Mouse (Mus musculus) MEL (cell line): ENCODE measurements around the gene Lrp6.

ENCODE experiments used
- CHD1 ChIP-seq: IDR thresholded peaks from 2 replicates; pipeline ENCODE4 v1.6.1; 2012; ENCODE audit warnings: low read depth, mild to moderate bottlenecking, inconsistent platforms, low read length, improper control_type of control experiment
- CTCF ChIP-seq, 3 experiments: IDR thresholded peaks in 2 of 3; conservative IDR thresholded peaks in 1 of 3; 2 replicates each; pipeline ENCODE4 v1.5.1; 2011 to 2012; ENCODE audit warnings: low read length in 3 of 3, low read depth in 2 of 3, mild to moderate bottlenecking in 2 of 3, improper control_type of control experiment in 1 of 3, inconsistent platforms in 1 of 3, mixed read lengths in 1 of 3, moderate library complexity in 1 of 3; ENCODE audit not compliant: control insufficient read depth in 1 of 3, insufficient read depth in 1 of 3, poor library complexity in 1 of 3, severe bottlenecking in 1 of 3
- ELF1 ChIP-seq: IDR thresholded peaks from 2 replicates; pipeline ENCODE4 v1.6.1; 2014; ENCODE audit warnings: low read depth, mild to moderate bottlenecking, inconsistent platforms, low read length, improper control_type of control experiment, moderate library complexity
- EP300 ChIP-seq, 2 experiments: IDR thresholded peaks; 2 replicates each; pipeline ENCODE4 v1.6.1; 2011; ENCODE audit warnings: improper control_type of control experiment in 2 of 2, low read length in 2 of 2, low read depth in 1 of 2, mild to moderate bottlenecking in 1 of 2
- JUND ChIP-seq: IDR thresholded peaks from 2 replicates; pipeline ENCODE4 v1.6.1; 2011; ENCODE audit warnings: low read depth, mild to moderate bottlenecking, improper control_type of control experiment, low read length
- KAT2A ChIP-seq: conservative IDR thresholded peaks from 2 replicates; pipeline ENCODE4 v1.6.1; 2012; ENCODE audit warnings: low read depth, low read length, improper control_type of control experiment, inconsistent platforms
- MYB ChIP-seq: IDR thresholded peaks from 2 replicates; pipeline ENCODE4 v1.6.1; 2011; ENCODE audit warnings: mild to moderate bottlenecking, low read depth, low read length, improper control_type of control experiment
- NRF1 ChIP-seq: IDR thresholded peaks from 2 replicates; pipeline ENCODE4 v1.6.1; 2014; ENCODE audit warnings: low read depth, mild to moderate bottlenecking, inconsistent platforms, low read length, improper control_type of control experiment, moderate library complexity; ENCODE audit not compliant: poor library complexity, insufficient read depth, severe bottlenecking
- POLR2A ChIP-seq, 2 experiments: IDR thresholded peaks; 2 replicates each; pipeline ENCODE4 v1.6.1; 2011 to 2012; ENCODE audit warnings: low read length in 2 of 2, mild to moderate bottlenecking in 2 of 2, control low read depth in 1 of 2, improper control_type of control experiment in 1 of 2, low read depth in 1 of 2, moderate library complexity in 1 of 2; ENCODE audit not compliant: control insufficient read depth in 1 of 2, insufficient read depth in 1 of 2, poor library complexity in 1 of 2
- POLR2AphosphoS2 ChIP-seq: IDR thresholded peaks from 2 replicates; pipeline ENCODE4 v1.6.1; 2011; ENCODE audit warnings: low read length, improper control_type of control experiment
- TCF12 ChIP-seq: IDR thresholded peaks from 2 replicates; pipeline ENCODE4 v1.6.1; 2014; ENCODE audit warnings: low read depth, mild to moderate bottlenecking, inconsistent platforms, low read length, improper control_type of control experiment, moderate library complexity
- USF2 ChIP-seq, 2 experiments: IDR thresholded peaks; 2 replicates each; pipeline ENCODE4 v1.6.1; 2011 to 2012; ENCODE audit warnings: improper control_type of control experiment in 2 of 2, low read length in 2 of 2, borderline replicate concordance in 1 of 2, inconsistent platforms in 1 of 2, low read depth in 1 of 2, mild to moderate bottlenecking in 1 of 2; ENCODE audit not compliant: insufficient read depth in 1 of 2
- ZKSCAN1 ChIP-seq: IDR thresholded peaks from 2 replicates; pipeline ENCODE4 v1.6.1; 2012; ENCODE audit warnings: low read depth, mild to moderate bottlenecking, inconsistent platforms, low read length, improper control_type of control experiment, moderate library complexity

GRCm38 (mm10) chr6:134510280-134510679 lies 56.5 kb downstream of the Lrp6 start:
- no peak for TF ChIP-seq CTCF (IDR thresholded peaks at IDR 0.05 in 2 of 3, conservative IDR thresholded peaks at IDR 0.05 in 1 of 3; ENCODE audit: control insufficient read depth in 1 of 3, insufficient read depth in 1 of 3, low read depth in 2 of 3, low read length in 3 of 3, poor library complexity in 1 of 3, severe bottlenecking in 1 of 3)
- no peak for TF ChIP-seq POLR2A (IDR thresholded peaks at IDR 0.05; ENCODE audit: control insufficient read depth in 1 of 2, insufficient read depth in 1 of 2, low read depth in 1 of 2, low read length in 2 of 2, poor library complexity in 1 of 2)
- no peak for TF ChIP-seq EP300 (IDR thresholded peaks at IDR 0.05; ENCODE audit: low read depth in 1 of 2, low read length in 2 of 2)
- TF ChIP-seq NRF1: no peak
- no peak for TF ChIP-seq ELF1
- no peak for TF ChIP-seq USF2 (IDR thresholded peaks at IDR 0.05; ENCODE audit: borderline replicate concordance in 1 of 2, insufficient read depth in 1 of 2, low read depth in 1 of 2, low read length in 2 of 2)
- no peak for TF ChIP-seq CHD1
- TF ChIP-seq MYB: no peak
- no peak for TF ChIP-seq TCF12
- TF ChIP-seq POLR2AphosphoS2: no peak
- TF ChIP-seq ZKSCAN1: no peak
- no peak for TF ChIP-seq JUND
- no peak for TF ChIP-seq KAT2A
